Mouse (Mus musculus): Measurements from ENCODE around the gene Pigq.

DNA sequence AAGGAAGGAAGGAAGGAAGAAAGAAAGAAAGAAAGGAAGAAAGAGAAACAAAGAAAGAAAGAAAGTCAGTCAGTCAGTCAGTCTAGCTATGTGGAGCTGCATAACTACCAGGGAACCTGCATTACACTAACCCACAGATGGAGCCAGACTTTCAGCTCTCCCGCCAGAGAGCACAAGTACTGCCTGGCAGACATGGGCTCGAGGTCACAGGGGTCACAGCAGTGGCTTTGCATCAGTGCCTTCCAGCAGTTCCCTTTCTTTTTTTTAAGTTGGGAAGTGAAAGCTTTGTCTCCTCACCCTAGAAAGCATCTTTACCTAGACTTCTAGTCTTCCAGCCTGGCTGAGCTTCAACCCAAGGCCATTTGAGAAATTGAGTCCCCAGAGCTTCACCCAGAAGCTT lies 49.3 kb downstream of the Pigq start:
- TF ChIP-seq CTCF (IDR thresholded peaks at IDR 0.05; ENCODE audit: control insufficient read depth, insufficient read depth, low read length): no peak
- TF ChIP-seq POLR2A (IDR thresholded peaks at IDR 0.05; ENCODE audit: borderline replicate concordance, control insufficient read depth, low read depth, low read length): no peak
